Mouse (Mus musculus): Measurements from ENCODE around the gene Capn10. TPM values are rescaled to one million over a fixed set of nuclear protein-coding genes. Genes with fewer than 3 reads are reported as not detected.
A peak's percentile ranks its signal among the peaks of the same experiment; 100 is the strongest.
"Not testable (repeated sequence)": the region's sequence is repeated elsewhere in the genome, so short reads cannot be mapped to it uniquely, and the experiment has no call there.

Gene Capn10
- polyA plus RNA-seq, 1 experiment from 2014 or later: 36.5 TPM

DNA sequence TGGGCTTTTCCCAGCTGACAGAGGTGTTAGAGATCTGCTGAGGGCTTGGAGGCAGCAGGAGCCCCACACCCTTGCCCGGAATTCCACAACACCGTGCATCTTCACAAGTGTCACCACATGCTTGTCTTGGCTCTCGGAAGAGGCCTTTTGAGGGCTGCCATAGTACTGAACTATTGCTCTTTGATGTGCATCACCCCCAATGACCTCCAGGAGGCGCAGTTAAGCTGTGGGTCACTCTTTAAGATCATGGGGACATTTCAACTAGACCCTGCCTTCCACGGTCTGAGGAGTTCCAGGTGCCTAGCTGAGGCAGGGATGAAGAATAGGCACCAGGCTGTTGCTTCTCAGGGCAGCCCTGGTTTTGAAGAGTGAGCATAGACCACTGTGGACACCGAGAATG, 15.2 kb downstream of the Capn10 start:
- H3K9ac ChIP-seq: no peak overlapping the region
- 53% methylated on average over 6 of the region's 6 CpGs for WGBS
- ATAC-seq (ENCODE audit: insufficient number of reproducible peaks, low FRiP score, low TSS enrichment, low read depth): no peak
- H3K27me3 ChIP-seq: no peaks in the 10 kb centered on the region
- H3K27ac ChIP-seq (replicated peaks): no peak overlapping the region
- no peaks in the 10 kb centered on the region for H3K4me1 ChIP-seq
- no peaks in the 10 kb centered on the region for H3K9me3 ChIP-seq (replicated peaks)
- H3K4me3 ChIP-seq (replicated peaks): no peak overlapping the region
- H3K4me2 ChIP-seq (replicated peaks): no peak overlapping the region
- H3K36me3 ChIP-seq: peaks cover 41% of the 10 kb centered on the region

DNA sequence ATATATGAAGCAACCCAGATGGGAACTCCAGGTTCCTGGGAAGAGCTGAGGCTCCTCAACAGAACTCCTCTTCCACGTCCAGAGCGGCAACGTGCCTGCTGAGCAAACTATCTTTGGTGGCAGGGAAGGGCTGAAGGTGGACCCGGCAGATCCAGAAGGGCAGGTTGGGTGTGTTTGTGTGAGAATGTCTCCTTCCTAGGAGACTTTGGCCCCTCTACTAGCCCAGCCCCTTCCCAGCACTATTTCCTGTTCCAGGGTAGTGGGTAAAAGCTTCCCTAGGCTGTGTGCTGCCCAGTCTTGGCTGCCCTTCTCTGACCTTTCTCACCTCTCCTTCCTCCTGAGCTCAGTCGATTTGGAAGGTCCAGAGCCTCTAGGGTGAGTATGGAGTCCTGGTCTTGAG, 16.4 kb downstream of the Capn10 start, which contains the start of gene Gpr35:
Gpr35 (plus strand) TSS at position 259 of the 400 bp plus-strand sequence.
- H3K9ac ChIP-seq: no peak within 1 kb of the TSS
- H3K9me3 ChIP-seq (replicated peaks): no peaks in the 10 kb centered on the region
- ATAC-seq (ENCODE audit: insufficient number of reproducible peaks, low FRiP score, low TSS enrichment, low read depth): no peak
- H3K27me3 ChIP-seq: no peaks in the 10 kb centered on the region
- H3K27ac ChIP-seq (replicated peaks): no peak within 1 kb of the TSS
- H3K4me3 ChIP-seq (replicated peaks): no peak within 1 kb of the TSS
- 68% methylated on average over 5 of the region's 5 CpGs for WGBS
- H3K36me3 ChIP-seq: peaks cover 29% of the 10 kb centered on the region
- H3K4me1 ChIP-seq: no peaks in the 10 kb centered on the region
- H3K4me2 ChIP-seq (replicated peaks): no peak within 1 kb of the TSS

DNA sequence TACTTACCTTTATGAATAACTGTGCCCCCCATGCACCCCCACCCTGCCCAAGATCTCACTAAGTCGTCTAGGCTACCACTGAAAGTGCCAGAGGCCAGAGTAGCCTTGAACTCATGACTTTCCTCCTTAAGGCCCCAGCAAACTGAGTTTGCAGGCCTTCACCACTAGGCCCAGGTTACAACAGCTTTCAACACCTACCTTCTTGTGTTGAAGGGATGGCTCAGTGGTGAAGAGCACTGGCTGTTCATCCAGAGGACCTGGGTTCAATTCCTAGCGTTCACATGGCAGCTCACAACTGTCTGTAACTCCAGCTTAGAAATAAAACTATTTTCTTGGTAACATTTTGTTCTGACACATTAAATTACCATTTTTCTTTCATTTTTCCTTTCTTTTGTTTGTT, 19.5 kb downstream of the Capn10 start:
- Histone ChIP-seq H3K27ac (replicated peaks) (no peak overlapping the region), H3K9me3 (replicated peaks) (no peaks in the 10 kb centered on the region), H3K36me3 (peaks cover 3% of the 10 kb centered on the region), H3K27me3 (no peaks in the 10 kb centered on the region), H3K4me3 (replicated peaks) (no peak overlapping the region), H3K4me1 (no peaks in the 10 kb centered on the region), H3K9ac (no peak overlapping the region), H3K4me2 (replicated peaks) (no peak overlapping the region)
- 63% methylated on average over 2 of the region's 2 CpGs for WGBS
- no peak for ATAC-seq (ENCODE audit: insufficient number of reproducible peaks, low FRiP score, low TSS enrichment, low read depth)

DNA sequence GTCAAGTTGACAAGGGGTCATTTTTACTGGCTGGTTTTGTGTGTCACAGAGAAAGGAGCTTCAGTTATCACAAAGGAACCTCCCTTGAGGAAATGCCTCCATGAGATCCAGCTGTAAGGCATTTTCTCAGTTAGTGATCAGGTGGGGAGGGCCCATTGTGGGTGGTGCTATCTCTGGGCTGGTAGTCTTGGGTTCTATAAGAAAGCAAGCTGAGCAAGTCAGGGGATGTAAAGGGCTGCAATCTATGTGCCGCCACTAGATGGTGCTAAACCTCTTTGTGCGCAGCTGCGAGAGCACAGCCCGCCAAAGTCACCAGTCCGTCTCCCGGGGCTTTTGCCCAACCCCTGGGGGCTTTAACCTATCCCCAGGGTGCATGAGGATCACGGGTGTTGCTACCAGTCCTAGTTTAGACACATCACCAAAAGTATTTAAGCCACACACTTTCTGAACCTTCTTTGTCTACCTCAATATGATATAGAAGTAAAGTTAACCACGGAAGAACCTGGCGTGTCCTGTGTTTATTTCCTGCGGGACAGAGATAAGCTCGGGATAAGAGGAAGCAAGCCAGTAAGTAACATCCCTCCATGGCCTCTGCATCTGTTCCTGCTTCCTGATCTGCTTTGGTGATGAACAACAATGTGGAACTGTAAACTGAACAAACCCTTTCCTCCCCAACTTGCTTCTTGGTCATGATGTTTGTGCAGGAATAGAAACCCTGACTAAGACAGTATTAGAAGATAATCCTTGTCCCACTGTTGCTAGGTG, 22.6 kb downstream of the Capn10 start:
- H3K4me2 ChIP-seq (replicated peaks): peak overlapping the region; percentile 43
- 6% methylated on average over 11 of the region's 11 CpGs for WGBS
- H3K27me3 ChIP-seq; H3K27ac ChIP-seq (replicated peaks); H3K9me3 ChIP-seq (replicated peaks); ATAC-seq (ENCODE audit: insufficient number of reproducible peaks, low FRiP score, low TSS enrichment, low read depth); H3K4me1 ChIP-seq; H3K36me3 ChIP-seq; H3K9ac ChIP-seq: not testable (repeated sequence)
- H3K4me3 ChIP-seq (replicated peaks): peak overlapping the region; percentile 19

DNA sequence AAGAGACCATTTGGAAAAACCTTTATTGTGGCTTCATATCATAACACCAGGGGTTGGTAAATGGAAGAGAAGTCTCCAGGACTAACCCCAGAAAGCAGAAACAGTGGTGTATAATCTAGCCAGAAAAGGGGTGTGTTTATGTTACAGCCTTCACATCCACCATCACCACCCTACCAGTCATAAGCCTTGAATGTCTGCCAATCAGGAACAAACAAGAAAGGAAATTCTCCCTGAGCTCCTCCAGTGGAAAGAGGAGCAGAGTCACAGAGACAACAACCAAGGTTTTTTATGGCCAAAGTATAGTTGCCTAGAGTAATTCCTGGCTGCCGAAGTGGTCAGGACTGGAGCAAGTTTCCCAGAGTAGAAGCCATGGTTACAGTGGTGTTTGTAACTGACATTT, 24.8 kb downstream of the Capn10 start:
- H3K27ac ChIP-seq (replicated peaks): no peak overlapping the region
- H3K4me2 ChIP-seq (replicated peaks): no peak overlapping the region
- H3K9me3 ChIP-seq (replicated peaks): no peaks in the 10 kb centered on the region
- H3K4me3 ChIP-seq (replicated peaks): no peak overlapping the region
- no peak for ATAC-seq (ENCODE audit: insufficient number of reproducible peaks, low FRiP score, low TSS enrichment, low read depth)
- no peak overlapping the region for H3K9ac ChIP-seq
- 94% methylated on average over 1 of the region's 1 CpGs for WGBS
- no peaks in the 10 kb centered on the region for H3K27me3 ChIP-seq
- no peaks in the 10 kb centered on the region for H3K36me3 ChIP-seq
- no peaks in the 10 kb centered on the region for H3K4me1 ChIP-seq

DNA sequence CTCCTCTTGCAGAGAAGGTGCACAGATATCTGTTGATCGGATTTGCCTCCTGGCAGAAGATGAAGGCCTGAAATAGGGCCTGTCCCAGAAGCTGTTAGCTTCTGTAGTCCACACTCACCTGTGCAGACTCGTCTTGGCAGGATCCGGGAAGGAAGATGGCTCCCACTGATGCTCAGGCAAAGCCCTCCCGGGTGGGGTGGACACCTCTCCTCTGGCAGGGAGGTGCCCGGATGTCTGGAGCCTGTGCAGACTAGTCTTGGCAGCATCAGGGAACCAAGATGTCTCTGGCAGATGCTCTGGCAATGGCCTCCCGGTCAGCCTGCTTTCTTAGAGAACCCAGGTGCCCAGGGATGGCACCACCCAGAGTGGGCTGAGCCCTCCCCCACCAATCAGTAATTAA, 36.6 kb downstream of the Capn10 start:
- not testable (repeated sequence) for H3K9ac ChIP-seq; ATAC-seq (ENCODE audit: insufficient number of reproducible peaks, low FRiP score, low TSS enrichment, low read depth); H3K27me3 ChIP-seq; H3K27ac ChIP-seq (replicated peaks); H3K9me3 ChIP-seq (replicated peaks); H3K36me3 ChIP-seq; H3K4me1 ChIP-seq; H3K4me3 ChIP-seq (replicated peaks); H3K4me2 ChIP-seq (replicated peaks)
- 72% methylated on average over 6 of the region's 6 CpGs for WGBS

DNA sequence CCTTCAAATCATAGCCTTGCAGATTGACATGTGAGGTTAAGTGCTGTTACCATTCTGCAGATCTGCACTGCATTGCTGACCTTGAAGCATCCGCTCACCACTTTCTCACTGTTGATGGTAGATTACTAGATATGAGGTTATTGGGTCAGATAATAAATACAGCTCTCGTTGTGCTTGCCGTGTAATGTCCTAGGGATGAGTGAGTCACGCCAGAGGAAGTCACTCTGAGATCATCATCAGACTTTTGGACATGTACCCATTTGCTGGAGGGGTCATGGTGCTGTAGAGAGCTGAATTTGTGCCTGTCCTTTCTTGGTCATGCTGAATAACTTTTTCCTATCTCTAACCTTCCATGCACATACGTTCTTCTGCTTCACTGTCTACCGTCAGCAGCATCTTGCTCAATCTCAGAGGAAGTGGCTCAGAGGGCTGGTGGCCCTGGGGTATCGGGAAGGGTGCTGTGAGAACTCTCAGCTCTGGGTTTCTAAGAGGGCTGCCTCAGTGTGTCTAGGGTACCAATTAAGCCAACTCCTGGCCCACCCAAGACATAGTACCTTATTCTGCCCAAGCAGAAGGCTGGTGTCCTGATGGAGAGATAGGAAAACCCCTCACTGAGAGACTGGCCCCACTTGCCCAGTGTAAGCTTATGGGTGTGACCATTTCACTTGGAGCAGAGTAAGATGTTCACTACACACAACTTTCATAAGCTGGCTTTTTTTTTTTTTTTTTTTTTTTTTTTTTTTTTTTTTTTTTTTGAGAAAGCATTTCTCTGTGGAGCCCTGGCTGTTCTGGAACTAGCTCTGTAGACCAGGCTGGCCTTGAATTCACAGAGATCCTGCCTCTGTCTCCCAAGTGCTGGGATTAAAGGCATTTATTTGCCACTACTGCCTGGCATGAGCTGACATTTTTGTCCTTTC, 38.0 kb downstream of the Capn10 start:
- Histone ChIP-seq H3K4me3 (replicated peaks) (no peak overlapping the region), H3K9me3 (replicated peaks) (no peaks in the 10 kb centered on the region), H3K27ac (replicated peaks) (no peak overlapping the region), H3K4me2 (replicated peaks) (no peak overlapping the region), H3K9ac (no peak overlapping the region), H3K27me3 (no peaks in the 10 kb centered on the region; the same call in 1 of the 2 replicates), H3K36me3 (no peaks in the 10 kb centered on the region), H3K4me1 (peaks cover 4% of the 10 kb centered on the region; the same call in 1 of the 2 replicates)
- ATAC-seq (ENCODE audit: insufficient number of reproducible peaks, low FRiP score, low TSS enrichment, low read depth): no peak
- 89% methylated on average over 7 of the region's 7 CpGs for WGBS

DNA sequence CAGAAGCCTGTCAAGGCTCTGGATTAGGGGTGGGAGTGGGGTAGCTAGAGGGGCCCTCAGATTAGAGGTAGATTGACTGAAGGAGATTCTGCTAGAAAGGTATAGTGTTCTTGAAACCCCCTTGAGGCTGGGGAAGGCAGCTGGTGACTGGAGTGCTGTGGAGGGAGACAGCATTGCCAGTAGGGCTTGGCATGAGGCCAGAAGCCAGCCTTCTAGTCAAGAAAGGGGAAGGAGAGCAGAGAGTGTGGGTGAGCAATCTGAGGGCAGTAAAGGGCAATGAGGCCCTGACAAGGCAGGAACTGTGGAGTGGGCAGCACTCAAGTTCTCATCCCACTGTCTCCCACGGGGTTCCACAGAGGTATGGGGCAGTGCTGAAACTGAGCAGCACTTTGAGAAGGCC, 38.7 kb downstream of the Capn10 start:
- no peak for ATAC-seq (ENCODE audit: insufficient number of reproducible peaks, low FRiP score, low TSS enrichment, low read depth)
- 59% methylated on average over 1 of the region's 1 CpGs for WGBS
- no peaks in the 10 kb centered on the region for H3K36me3 ChIP-seq
- no peak overlapping the region for H3K4me3 ChIP-seq (replicated peaks)
- H3K4me2 ChIP-seq (replicated peaks): no peak overlapping the region
- H3K27ac ChIP-seq (replicated peaks): no peak overlapping the region
- no peaks in the 10 kb centered on the region; the same call in 1 of the 2 replicates for H3K27me3 ChIP-seq
- H3K9ac ChIP-seq: no peak overlapping the region
- peaks cover 4% of the 10 kb centered on the region; the same call in 1 of the 2 replicates for H3K4me1 ChIP-seq
- no peaks in the 10 kb centered on the region for H3K9me3 ChIP-seq (replicated peaks)

DNA sequence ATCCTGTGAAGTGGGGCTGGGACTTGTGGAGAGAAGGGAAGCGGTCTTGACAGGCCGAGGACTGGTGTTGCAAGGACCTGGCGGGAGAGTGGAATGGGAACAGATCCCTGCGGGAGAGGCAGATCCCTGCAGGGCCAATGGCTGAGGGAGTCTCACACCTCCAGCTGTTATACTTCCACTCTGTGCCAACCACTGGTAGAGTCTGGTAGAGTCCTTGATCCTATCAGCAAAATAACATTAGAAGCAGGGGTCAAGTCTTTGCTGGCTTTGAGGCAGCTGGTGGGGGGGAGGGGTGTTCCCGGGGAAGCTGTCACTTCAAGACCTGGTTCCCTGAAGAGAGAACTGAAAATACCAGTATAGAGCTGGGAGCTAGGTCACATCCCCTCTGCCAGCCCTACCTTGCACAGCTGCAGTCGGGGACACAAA, 42.0 kb downstream of the Capn10 start:
- H3K4me3 ChIP-seq (replicated peaks): no peak overlapping the region
- WGBS: 50% methylated on average over 6 of the region's 6 CpGs
- H3K27ac ChIP-seq (replicated peaks): no peak overlapping the region
- no peaks in the 10 kb centered on the region for H3K36me3 ChIP-seq
- H3K27me3 ChIP-seq: no peaks in the 10 kb centered on the region; the same call in none of the 2 replicates
- H3K9ac ChIP-seq: no peak overlapping the region
- no peak overlapping the region for H3K4me2 ChIP-seq (replicated peaks)
- H3K4me1 ChIP-seq: peaks cover 18% of the 10 kb centered on the region
- H3K9me3 ChIP-seq (replicated peaks): no peaks in the 10 kb centered on the region
- no peak for ATAC-seq (ENCODE audit: insufficient number of reproducible peaks, low FRiP score, low TSS enrichment, low read depth)

DNA sequence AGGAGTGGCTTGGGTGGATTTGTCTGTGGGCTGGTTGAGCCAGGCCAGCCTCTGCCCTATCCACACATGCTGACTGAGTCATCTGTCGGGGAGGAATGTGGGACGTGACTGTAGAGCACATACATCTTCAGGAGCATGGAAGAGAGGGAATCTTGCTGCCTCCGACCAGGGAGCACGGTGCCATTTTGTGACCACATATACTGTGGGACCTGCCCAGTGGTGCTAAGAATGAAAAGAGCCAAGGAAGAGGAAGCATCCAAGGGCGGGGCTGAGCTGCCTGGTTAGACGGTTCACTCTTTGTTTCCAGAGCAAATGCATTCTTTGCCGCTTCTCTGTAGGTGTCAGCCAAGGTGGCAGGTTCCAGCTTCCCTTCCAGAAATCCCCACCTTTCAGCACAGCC, 44.5 kb downstream of the Capn10 start:
- no peaks in the 10 kb centered on the region for H3K36me3 ChIP-seq
- ATAC-seq (ENCODE audit: insufficient number of reproducible peaks, low FRiP score, low TSS enrichment, low read depth): no peak
- H3K4me3 ChIP-seq (replicated peaks): no peak overlapping the region
- H3K27ac ChIP-seq (replicated peaks): no peak overlapping the region
- H3K4me2 ChIP-seq (replicated peaks): no peak overlapping the region
- H3K27me3 ChIP-seq: no peaks in the 10 kb centered on the region; the same call in none of the 2 replicates
- H3K9me3 ChIP-seq (replicated peaks): no peaks in the 10 kb centered on the region
- WGBS: 34% methylated on average over 7 of the region's 7 CpGs
- H3K4me1 ChIP-seq: peaks cover 14% of the 10 kb centered on the region
- H3K9ac ChIP-seq: no peak overlapping the region

DNA sequence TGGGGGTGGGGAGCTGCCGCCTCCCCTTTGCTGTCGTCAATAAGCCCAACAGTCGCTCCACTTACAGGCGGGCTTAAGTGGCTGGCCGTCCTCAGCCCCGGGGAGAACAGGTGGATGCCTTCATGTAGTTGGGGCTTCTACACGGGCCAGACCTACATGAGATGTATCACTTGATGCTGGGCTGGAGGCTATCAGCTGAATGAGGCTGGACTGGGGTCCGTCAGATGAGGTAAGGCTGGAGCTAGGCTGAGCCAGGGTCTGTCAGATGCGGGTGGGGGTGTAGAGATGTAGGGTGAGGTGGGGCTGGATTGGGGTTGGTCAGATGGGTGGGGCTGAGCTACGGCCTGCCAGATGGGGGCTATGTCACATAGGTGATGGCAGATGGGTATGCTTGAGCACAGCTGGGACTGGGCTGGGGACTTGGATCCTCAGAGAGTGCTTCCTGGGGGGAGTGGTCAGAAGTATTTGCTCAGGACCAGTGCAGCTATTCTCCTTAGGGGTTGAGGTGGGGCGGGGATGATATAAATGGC, 45.0 kb downstream of the Capn10 start:
- 0 out of 2 replicates have a peak, but pooled peaks have one; percentile 24 for ATAC-seq (ENCODE audit: insufficient number of reproducible peaks, low FRiP score, low TSS enrichment, low read depth)
- H3K4me1 ChIP-seq: peaks cover 14% of the 10 kb centered on the region
- 25% methylated on average over 11 of the region's 11 CpGs for WGBS
- no peaks in the 10 kb centered on the region for H3K36me3 ChIP-seq
- H3K27ac ChIP-seq (replicated peaks): no peak overlapping the region
- no peaks in the 10 kb centered on the region for H3K9me3 ChIP-seq (replicated peaks)
- no peaks in the 10 kb centered on the region; the same call in 1 of the 2 replicates for H3K27me3 ChIP-seq
- no peak overlapping the region for H3K4me2 ChIP-seq (replicated peaks)
- no peak overlapping the region for H3K9ac ChIP-seq
- H3K4me3 ChIP-seq (replicated peaks): no peak overlapping the region
